Mouse (Mus musculus): ENCODE measurements around the gene Gm48551.

Gm48551 gene

DNA sequence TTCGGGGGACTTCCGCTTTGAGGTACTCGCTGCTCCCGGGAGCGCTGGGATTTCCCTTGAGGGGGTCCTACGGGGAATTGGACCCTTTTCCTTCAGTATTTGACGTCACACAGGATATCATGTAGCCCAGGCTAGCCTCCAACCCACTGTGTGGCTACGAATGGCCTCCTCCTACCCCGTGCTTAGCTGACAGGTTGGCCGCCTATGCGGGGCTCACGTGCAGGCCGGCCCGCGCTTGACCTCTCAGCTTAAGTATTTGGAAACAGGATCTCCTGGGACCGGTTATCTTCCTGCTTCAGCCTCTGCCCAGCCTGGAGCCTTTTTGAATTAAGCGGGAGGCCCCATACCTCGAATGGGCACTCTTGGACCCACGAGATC is 328 bp downstream of the Gm48551 start:
- DNase-seq (ENCODE audit: low read depth), result peak; percentile 78

DNA sequence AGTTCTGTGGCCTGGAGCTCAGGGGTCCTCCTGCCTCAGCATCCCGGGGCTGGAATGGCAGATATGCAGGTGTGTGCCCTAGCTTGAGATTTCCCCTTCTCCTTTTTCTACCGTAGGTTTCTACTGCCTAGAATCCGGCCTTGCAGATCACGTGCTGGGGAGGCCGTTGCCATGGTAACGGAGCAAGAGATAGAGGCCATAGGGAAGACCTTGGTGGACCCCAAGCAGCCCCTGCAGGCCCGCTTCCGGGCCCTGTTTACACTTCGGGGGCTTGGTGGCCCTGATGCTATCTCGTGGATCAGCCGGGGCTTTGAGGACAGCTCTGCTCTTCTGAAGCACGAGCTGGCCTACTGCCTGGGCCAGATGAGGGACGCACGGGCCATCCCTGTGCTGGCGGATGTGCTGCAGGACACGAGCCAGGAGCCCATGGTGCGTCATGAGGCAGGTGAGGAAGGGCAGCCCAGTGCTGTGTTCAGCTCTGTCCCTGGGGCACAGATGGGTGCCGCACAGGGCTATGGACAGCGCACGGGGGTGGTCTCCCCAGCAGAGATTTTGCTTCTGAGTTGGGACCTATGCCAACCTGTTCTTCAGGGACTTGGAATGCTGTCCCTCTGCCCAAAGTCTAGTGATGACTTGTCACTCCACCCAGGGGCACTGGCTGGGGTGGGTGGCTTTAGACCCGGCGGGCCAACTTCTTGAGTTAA is 1.5 kb downstream of the Gm48551 start:
- no peak for DNase-seq (ENCODE audit: low read depth)

DNA sequence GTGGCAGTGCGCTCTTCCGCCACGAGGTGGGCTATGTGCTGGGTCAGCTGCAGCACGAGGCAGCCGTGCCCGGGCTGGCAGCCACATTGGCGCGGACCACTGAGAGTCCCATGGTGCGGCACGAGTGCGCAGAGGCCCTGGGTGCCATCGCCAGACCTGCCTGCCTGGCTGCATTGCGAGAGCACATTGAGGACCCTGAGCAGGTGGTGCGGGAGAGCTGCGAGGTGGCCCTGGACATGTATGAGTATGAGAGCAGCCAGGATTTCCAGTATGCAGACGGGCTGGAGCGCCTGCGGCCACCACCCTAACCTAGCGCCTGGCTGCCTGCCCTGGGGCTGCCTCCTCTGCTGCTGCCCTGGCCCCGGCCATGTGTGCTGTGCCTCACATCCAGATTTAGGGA is 3.5 kb downstream of the Gm48551 start:
- no peak for DNase-seq (ENCODE audit: low read depth)

GRCm38 (mm10) chr10:81388505-81389055 is 4.3 kb downstream of the Gm48551 start, which contains the start of gene Gm48552:
Gm48552 (plus strand) TSS chr10:81389005.
- DNase-seq (ENCODE audit: low read depth), result no peak

GRCm38 (mm10) chr10:81389373-81389772 is 5.1 kb downstream of the Gm48551 start:
- peak; percentile 48 for DNase-seq (ENCODE audit: low read depth)

DNA sequence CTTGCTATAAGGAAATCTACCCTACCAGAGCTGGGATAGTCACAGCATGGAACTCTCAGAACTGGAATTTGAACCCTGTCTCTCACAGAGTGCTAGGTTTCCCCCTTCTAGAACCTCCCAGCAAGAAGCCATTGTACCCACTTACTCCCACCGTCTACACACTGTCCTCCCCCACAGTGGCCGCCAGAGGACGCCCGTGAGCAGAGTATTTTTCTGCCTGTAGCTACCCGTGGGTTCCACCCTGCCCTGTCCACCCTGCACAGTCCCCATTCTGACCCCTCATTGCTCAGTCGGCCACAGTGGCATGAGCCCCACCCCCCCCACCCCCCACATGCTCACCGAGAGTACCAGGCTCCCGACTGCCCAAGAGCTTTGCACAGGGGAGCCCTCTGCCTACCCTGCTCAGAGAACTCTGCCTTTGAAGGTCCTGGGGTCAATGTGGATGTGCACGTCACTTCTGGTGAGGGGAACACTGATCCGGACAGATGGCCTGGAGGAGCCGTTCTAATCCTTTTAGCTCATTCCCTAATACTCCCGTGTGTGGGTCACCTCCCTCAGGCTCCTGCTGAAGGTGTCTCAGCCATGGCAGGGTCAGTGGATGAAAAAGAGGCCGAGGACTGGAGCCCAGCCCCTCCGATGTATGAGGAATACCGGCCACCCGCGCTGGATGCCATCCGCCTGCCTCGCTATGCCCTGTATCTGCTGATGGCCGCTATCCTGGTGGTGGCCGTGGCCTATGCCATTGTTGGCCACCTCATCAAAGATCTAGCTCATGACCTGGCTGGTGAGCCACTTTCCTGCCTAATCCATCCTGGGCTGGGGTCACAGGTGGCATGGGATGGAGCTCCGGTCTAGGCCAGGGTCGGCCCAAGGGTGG is 5.8 kb downstream of the Gm48551 start:
- DNase-seq (ENCODE audit: low read depth), result peak; percentile 83

DNA sequence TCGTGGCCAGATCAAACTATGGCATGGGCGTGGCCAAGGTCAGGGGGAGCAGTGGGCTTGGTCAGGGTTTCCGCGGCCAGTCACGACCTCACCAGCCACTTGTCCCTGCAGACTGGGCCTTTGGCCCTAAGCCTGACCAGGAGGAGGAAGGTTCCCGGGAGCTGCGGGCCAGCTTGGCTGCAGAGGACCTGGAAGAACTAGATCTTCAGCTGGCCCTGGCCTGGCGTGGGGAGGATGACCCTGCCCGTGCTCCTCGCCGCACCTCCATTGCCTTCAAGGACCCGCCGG is 6.4 kb downstream of the Gm48551 start:
- DNase-seq (ENCODE audit: low read depth), result no peak

- no peak for DNase-seq (ENCODE audit: low read depth)
These were observed 8.0 kb downstream of the Gm48551 start for GRCm38 (mm10) chr10:81392270-81392669.

DNA sequence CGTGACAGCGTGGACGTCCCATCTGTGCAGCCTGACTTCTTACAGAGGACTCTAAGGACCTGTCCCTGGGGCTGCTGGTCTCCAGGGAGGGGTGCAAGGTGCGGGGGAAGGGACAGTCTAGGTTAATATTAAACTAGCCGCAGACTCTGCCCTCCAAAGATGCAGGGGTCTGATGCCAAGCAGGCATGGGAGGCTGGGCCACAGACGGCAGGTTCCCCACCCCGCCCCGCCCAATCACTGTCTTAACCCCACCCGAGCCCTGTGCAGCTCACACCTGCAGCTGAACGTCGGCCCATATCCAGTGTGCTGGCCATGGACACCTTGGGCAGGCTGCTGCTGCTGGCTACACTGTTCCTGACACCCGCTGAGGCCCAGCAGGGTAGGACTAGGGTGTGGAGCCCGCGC is 8.5 kb downstream of the Gm48551 start, which contains the start of gene Smim24:
Smim24 (plus strand) TSS at position 271 of the 405 bp plus-strand sequence.
- no peak for DNase-seq (ENCODE audit: low read depth)

DNA sequence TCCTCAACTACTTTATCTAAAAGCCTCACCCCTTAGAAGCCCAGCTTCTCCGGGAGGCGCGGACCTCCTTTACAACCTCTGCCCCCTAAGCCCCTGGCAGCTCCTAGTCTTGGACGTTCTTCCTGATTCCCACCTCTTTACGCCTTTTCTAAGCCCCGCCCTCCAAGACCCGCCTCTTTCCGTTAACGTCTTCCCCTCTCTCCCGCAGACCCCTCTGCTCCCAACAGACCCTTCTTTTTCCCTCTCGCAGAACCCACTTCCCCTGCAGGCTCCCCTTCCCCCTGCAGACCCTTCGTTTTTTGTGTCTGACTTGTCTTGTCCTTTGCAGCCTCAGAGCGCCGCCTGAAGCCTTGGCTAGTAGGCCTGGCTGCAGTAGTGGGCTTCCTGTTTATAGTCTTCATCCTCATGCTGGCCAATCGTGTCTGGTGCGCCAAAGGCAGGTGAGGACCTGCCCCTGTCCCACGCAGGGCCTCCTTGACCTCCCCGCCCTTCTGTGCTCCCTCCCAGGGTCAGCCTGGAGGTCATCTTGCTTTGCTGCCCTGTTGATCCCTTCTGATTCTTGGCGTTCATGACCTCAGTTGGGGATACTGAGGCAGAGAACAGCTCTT is 9.3 kb downstream of the Gm48551 start:
- DNase-seq (ENCODE audit: low read depth), result no peak

DNA sequence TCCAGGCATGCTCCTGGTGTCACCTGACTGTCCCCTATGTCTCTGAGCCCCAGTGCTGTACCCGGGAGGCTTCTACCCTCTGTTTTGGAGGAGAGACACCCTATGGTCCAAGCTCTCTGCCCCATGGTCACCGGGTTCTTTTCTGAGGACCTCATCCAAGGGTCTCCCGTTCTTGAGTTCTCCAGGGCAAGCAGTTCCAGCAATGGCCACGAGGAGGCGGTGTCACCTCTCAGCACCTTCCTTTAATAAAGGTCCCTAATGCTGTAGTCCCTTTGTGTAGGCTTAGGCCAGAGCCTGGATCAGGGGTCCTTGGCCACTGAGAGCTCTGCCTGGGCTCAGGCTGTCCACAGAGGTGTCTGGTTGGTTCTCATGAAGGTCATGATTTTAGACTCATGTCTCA is 10.9 kb downstream of the Gm48551 start:
- peak; percentile 82 for DNase-seq (ENCODE audit: low read depth)

DNA sequence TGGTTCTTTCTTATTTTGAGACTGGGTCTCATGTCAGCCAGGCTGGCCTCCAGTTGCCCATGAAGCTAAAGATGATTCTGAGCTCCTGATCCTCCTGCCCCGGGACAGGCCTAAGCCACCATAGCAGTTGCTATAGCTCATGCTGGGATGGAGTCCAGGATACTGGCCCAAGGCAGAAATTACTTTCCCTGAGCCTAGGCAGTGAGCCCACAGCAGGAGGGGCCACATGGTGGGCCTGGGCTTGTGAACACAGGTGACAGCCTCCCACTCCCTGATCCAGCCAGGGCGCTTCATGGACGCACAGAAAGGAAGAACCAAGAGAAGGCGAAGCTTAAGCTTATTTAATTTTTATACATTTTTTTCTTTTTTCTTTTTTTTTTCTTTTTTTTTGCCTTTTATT is 11.6 kb downstream of the Gm48551 start:
- DNase-seq (ENCODE audit: low read depth), result no peak

- no peak for DNase-seq (ENCODE audit: low read depth)
These were observed 12.5 kb downstream of the Gm48551 start for GRCm38 (mm10) chr10:81396749-81397148.

DNA sequence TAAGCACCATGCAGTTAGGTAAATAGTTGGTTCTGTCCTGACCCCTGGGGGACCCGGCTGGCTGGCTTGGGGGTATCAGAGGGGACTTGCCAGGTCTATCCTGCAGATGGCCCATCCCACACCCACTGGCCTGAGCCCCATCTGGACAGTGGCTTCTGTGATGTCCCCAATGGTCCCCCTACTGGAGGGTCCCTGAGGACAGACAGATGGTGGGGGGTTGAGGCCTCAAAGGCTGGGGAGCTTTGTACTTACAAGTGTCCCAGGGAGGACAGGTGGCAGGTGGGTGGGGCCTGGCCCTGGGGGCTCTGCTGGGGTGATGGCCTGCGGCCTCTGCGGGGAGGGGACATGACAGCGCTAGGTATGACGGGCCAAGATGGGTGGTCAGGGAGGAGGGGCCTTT is 15.0 kb downstream of the Gm48551 start:
- DNase-seq (ENCODE audit: low read depth), result no peak

DNA sequence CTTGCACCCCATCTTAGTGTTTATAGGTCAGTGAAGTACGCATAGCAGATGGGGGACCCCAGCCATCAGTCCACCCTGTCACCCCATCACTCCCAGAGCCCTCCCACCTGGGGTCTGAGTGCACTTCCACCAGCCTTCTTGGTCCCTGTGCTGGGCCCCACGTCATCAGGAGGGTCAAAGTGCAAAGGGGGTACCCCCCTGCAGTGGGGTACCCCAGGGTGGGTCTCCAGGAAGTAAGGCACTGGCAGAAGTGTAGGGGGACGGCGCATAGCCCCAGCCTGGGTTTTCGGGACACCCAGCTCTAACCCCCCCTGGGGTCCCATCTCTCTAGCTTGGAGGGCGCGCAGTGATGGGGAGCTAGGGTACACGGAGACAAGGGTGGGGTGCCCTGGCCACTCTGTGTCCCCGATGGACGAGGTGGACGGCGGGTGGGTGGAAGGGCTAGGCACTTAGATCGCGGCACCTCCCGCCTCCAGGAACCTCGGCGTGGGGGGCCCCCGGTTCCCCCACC is 15.6 kb downstream of the Gm48551 start:
- no peak for DNase-seq (ENCODE audit: low read depth)

GRCm38 (mm10) chr10:81400371-81401204 is 16.3 kb downstream of the Gm48551 start:
- DNase-seq (ENCODE audit: low read depth), result no peak

DNA sequence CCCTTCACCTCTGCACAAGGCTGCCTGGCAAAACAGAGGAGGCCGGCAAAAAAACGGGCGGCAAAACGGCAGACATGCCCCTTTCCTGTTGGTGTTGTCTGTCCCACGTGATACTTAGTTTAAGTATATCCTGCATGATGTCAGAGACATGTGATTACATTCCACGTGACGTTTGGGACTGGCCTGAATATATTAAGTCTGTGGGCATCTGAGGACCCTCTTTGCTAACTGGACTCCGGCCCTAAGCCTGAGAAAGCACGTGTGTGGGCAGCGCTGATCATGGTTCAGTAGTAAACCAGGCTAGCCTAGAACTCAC is 16.9 kb downstream of the Gm48551 start:
- DNase-seq (ENCODE audit: low read depth), result no peak

DNA sequence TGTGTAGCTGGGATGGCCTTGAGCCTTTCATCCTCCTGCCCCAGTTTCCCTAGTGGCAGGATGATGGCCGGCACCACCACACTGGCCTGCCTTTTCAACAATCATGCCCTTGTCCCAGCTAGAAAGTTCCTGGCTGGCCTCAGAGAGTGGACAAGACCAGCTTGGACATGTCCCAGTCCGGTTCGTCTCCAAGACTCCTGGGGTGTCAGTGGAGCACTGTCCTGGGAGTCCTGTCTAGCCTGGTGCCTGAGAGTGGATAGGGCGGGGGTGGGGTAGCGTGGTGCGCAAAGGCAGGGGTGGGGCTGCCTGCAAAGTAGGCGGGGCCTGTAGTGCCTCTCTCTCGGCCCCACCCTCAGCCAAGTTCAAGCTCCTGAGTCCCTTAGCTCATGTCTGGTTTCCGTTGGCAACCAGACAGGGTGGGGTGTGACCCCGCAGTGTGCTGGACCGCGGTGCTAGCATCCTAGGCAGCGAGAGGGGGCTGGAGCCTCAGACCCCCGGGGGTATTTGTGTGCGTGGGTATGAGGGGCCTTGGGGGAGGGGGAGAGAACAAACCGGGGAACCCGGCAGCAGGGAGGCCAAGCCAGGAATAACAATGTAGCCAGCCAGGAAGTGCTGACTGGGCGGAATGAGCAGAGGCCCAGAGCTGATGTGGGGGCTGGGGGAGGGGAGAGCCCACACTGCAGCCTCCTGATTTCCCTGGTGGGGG is 17.4 kb downstream of the Gm48551 start:
- DNase-seq (ENCODE audit: low read depth), result peak; percentile 74

DNA sequence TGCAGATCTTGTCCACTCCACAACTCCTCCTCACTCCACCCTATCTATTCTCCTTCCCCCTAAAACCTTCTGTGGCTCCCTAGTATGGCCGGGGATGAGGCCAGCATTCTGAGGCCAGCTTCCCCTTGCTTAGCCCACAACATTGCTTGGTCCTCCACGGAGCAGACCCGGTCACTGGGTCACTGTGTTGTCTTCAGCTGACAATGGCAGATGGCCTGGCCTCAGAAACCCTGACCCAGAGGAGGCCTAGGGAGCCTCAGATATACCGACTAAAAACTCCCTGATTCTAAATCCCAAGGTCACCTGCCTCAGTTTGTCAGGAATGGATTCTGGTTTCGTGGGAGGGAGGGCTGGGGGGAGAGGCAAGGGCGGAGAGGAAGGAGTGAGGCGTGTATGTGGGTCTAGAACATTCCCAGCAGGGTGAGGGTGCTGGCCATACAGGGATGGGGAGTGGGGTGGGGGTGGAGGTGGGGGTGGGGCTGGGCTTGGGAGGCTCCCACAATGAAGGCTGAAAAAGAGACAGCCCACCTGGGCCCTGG is 18.0 kb downstream of the Gm48551 start:
- DNase-seq (ENCODE audit: low read depth), result no peak

DNA sequence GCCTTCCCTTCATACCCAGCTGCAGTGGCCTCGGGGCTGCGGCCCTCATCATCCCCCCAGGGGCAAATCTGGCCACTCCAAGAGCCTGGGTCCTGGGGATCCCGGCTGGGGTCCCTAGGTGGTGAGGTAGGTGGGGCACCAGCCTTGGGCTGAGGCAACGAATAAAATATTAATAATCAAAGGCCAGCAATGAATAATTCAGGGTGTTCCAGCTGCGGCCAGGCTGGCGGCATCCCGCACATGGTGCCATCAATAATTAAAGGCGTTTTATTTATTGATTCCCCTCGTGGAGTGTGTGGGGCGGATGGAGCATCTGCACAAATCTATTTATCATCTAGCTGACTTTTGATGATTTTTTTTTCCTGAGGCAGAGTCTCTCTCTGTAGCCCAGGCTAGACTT is 19.2 kb downstream of the Gm48551 start:
- no peak for DNase-seq (ENCODE audit: low read depth)

DNA sequence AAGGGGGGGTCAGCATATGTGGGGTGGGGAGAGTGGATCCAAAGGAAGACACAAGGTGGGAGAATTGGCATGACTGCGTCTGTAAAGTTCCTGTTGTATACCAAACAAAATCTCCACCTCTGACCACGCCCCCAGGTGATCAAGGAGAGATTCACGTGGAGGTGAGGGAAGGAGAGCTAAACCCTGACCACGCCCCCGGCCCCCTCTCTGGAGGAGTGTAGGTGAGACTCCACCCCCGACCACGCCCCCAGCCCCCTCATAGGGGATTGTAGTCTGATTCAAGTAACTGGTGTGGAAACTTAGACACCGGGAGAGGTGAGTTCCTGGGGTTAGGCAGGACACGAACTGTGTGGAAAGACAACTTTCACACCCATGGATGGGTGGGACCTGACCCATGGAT is 19.8 kb downstream of the Gm48551 start:
- DNase-seq (ENCODE audit: low read depth), result no peak
